Mouse (Mus musculus): Measurements from ENCODE around the gene Bod1. TPM values are rescaled to one million over a fixed set of nuclear protein-coding genes. Genes with fewer than 3 reads are reported as not detected.

Bod1 gene
- 68.8 and 73.1 TPM in 2 replicates for polyA plus RNA-seq (2015; fragmentation: Nextera tagmentation; extraction: Ambion mirVana)

DNA sequence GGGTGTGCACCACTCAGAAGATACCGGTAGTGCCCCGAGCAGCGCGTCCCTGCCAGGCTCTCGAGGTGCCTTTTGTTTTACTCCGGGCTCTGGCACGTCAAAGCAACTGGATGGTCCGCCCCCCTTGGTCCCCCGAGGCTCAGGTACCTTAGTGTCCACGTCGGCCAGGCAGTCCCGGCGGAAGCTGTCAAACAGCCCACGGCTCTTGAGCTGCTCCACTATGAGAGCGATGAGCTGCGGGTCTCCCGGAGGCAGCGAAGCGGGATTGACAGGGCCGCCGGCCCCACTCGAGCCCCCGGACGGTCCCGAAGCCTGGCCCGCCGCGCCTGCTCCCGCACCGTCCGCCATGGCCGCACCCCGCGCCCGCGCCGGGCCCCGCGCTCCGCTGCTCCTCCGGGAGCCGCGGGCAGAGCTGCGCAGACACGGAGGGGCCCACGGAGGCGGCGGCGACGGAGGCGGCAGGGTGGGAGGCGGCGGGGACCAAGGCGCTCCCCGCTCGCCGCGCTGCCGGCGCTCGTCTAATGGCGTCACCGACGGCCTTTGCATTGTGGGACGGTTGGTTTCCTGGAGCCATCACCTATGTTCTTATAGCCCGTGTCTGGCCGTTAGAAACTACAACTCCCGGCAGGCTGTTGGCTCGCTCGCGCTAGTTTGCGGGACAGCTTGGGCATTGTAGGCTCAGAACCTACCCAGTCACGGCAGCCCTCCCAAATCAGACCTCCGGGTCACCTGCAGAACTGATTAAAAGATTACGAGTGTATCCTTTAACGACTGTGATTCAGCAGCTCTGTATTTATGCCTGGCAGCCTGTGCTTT, at the start of gene Bod1:
Gene Bod1 (minus strand): TSS at position 532 of the 816 bp plus-strand sequence.
- peak; percentile 99 for ATAC-seq (ENCODE audit: low read depth)
- Histone ChIP-seq H3K27me3 (ENCODE audit: control insufficient read depth, insufficient read depth, low read depth, low read length) (no peaks in the 10 kb centered on the region), H3K4me1 (replicated peaks; ENCODE audit: control insufficient read depth, insufficient read depth, low read length) (peaks cover 10% of the 10 kb centered on the region), H3K4me3 (ENCODE audit: low read length) (peak within 1 kb of the TSS; percentile 95), H3K9me3 (ENCODE audit: control insufficient read depth, low read length) (no peaks in the 10 kb centered on the region), H3K36me3 (ENCODE audit: control insufficient read depth, insufficient read depth, low read length) (peaks cover 12% of the 10 kb centered on the region), H3K4me2 (ENCODE audit: low read depth, low read length) (peak within 1 kb of the TSS; percentile 70), H3K9ac (ENCODE audit: low read length) (peak within 1 kb of the TSS; percentile 95), H3K27ac (ENCODE audit: low read length) (peak within 1 kb of the TSS; percentile 22; the same call in 1 of the 2 replicates)
- under 1% methylated on average over 64 of the region's 76 CpGs for WGBS

DNA sequence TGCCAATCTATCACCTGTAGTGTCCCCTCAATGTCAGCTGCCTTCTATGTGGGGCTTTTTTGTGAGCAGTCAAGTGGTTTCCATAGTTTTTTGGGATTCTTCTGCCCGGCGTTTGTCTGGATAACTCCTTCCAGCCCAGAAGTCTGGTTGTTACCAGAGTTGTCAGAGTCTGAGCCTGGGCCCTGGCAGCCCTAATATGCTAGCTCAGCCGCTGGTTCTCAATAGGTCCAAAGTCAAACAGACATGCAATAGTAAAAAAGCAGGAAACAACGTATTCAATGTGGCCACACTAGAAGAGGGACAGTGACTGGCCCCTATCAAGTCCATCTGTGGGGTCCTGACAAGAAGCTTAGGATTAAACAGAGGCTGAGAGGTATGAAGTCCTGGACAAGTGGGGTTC, 47.4 kb upstream of the Bod1 start:
- no peak for ATAC-seq (ENCODE audit: low read depth)
- H3K27ac ChIP-seq (ENCODE audit: low read length), result no peak overlapping the region
- no peak overlapping the region for H3K9ac ChIP-seq (ENCODE audit: low read length)
- WGBS, result 75% methylated on average over 4 of the region's 4 CpGs
- no peak overlapping the region for H3K4me2 ChIP-seq (ENCODE audit: low read depth, low read length)
- no peaks in the 10 kb centered on the region for H3K27me3 ChIP-seq (ENCODE audit: control insufficient read depth, insufficient read depth, low read depth, low read length)
- no peaks in the 10 kb centered on the region for H3K36me3 ChIP-seq (ENCODE audit: control insufficient read depth, insufficient read depth, low read length)
- no peak overlapping the region for H3K4me3 ChIP-seq (ENCODE audit: low read length)
- H3K4me1 ChIP-seq (replicated peaks; ENCODE audit: control insufficient read depth, insufficient read depth, low read length), result peaks cover 3% of the 10 kb centered on the region
- no peaks in the 10 kb centered on the region for H3K9me3 ChIP-seq (ENCODE audit: control insufficient read depth, low read length)

DNA sequence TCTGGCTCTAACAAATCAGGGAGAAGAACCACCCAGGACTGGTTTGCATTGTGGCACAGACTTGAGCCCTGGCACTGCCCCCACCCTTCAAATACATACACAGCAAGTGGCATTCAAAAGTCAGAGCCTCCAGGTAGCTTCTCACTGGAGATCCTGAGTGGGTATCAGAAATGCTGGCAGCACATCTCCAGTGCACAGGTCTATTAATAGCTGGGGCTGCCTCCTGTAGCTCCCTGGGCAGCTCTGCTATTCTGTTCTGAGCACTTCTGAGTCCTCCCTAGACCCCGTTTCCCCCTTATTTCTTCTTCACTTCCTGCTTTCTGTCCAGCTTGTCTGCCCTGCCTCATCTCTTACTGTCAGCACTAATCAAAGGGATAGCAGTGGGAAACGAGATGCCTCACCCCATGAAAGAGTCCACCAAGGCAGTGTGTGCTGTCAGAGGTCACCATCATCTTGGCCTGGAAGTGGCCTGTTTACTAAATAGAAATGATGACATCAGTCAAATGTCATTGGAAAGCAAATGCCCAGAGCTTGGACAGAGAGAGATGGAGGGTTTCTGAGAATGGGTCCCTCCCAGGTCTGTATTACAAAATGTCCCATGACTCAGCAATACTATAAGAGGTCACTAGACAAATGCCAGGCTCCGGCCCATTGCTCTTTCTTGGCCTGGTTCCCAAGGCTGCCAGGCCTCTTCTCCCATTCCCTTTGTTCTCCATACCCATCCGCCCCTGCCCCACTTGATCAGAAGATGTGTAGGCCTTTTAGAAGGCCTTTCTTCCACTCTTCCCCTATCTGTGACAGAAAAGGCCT, 46.4 kb upstream of the Bod1 start:
- H3K4me1 ChIP-seq (replicated peaks; ENCODE audit: control insufficient read depth, insufficient read depth, low read length), result peaks cover 13% of the 10 kb centered on the region
- H3K9ac ChIP-seq (ENCODE audit: low read length), result no peak overlapping the region
- H3K4me2 ChIP-seq (ENCODE audit: low read depth, low read length), result no peak overlapping the region
- H3K36me3 ChIP-seq (ENCODE audit: control insufficient read depth, insufficient read depth, low read length), result no peaks in the 10 kb centered on the region
- H3K27me3 ChIP-seq (ENCODE audit: control insufficient read depth, insufficient read depth, low read depth, low read length), result no peaks in the 10 kb centered on the region
- no peaks in the 10 kb centered on the region for H3K9me3 ChIP-seq (ENCODE audit: control insufficient read depth, low read length)
- 42% methylated on average over 4 of the region's 4 CpGs for WGBS
- no peak overlapping the region for H3K27ac ChIP-seq (ENCODE audit: low read length)
- no peak for ATAC-seq (ENCODE audit: low read depth)
- no peak overlapping the region for H3K4me3 ChIP-seq (ENCODE audit: low read length)

DNA sequence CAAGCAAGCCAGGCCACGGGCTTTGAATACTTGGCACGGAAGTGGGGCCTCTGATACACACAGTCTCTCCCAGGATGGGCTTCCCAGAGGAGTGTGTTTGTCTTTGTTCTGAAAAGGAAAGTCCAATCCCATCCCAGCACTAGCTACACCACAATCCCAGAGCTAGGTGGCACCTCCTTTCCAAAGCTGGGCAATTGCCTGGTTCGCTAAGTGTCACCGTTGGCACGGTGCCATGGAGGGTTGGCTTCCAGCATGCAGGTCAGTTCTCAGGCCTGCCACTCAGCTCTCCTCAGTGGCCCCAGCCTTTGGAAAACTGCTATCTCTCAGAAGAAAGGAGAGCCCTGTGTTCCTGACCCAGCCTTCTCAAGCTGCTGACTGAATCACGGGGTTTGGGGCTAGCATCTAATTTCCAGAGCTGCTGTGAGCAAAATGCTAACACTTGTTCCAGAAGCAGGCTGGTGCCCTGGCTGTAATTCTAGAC, 42.0 kb upstream of the Bod1 start:
- peak overlapping the region; percentile 33; the same call in 1 of the 2 replicates for H3K9ac ChIP-seq (ENCODE audit: low read length)
- no peaks in the 10 kb centered on the region for H3K36me3 ChIP-seq (ENCODE audit: control insufficient read depth, insufficient read depth, low read length)
- no peak overlapping the region for H3K4me3 ChIP-seq (ENCODE audit: low read length)
- peak; percentile 87 for ATAC-seq (ENCODE audit: low read depth)
- no peaks in the 10 kb centered on the region for H3K9me3 ChIP-seq (ENCODE audit: control insufficient read depth, low read length)
- H3K27ac ChIP-seq (ENCODE audit: low read length), result peak overlapping the region; percentile 79
- H3K4me2 ChIP-seq (ENCODE audit: low read depth, low read length), result no peak overlapping the region
- WGBS, result 24% methylated on average over 6 of the region's 6 CpGs
- H3K4me1 ChIP-seq (replicated peaks; ENCODE audit: control insufficient read depth, insufficient read depth, low read length), result peaks cover 14% of the 10 kb centered on the region
- no peaks in the 10 kb centered on the region for H3K27me3 ChIP-seq (ENCODE audit: control insufficient read depth, insufficient read depth, low read depth, low read length)

DNA sequence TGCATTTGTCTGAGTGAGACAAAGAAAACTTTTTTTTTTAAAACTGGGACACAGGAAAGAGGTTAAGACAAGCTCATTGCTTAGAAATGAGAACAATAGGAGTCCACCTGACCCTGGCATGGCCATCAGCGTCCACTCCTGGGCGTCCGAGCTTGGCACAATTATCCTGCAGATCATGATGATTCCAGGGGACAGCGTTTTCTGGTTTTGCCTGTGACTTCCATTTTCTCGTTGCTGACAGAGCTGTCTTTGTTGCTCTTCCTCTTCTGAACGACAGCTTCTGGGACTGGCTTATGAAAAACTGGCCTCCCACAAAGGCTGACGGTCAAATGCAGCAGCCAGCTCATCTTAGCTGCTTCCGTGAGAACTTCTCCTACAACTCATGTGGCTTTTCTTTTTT, 41.4 kb upstream of the Bod1 start:
- Histone ChIP-seq H3K27ac (ENCODE audit: low read length) (peak overlapping the region; percentile 79), H3K4me2 (ENCODE audit: low read depth, low read length) (no peak overlapping the region), H3K36me3 (ENCODE audit: control insufficient read depth, insufficient read depth, low read length) (no peaks in the 10 kb centered on the region), H3K27me3 (ENCODE audit: control insufficient read depth, insufficient read depth, low read depth, low read length) (no peaks in the 10 kb centered on the region), H3K4me1 (replicated peaks; ENCODE audit: control insufficient read depth, insufficient read depth, low read length) (peaks cover 14% of the 10 kb centered on the region), H3K4me3 (ENCODE audit: low read length) (no peak overlapping the region), H3K9ac (ENCODE audit: low read length) (no peak overlapping the region), H3K9me3 (ENCODE audit: control insufficient read depth, low read length) (no peaks in the 10 kb centered on the region)
- no peak for ATAC-seq (ENCODE audit: low read depth)
- 65% methylated on average over 8 of the region's 8 CpGs for WGBS

DNA sequence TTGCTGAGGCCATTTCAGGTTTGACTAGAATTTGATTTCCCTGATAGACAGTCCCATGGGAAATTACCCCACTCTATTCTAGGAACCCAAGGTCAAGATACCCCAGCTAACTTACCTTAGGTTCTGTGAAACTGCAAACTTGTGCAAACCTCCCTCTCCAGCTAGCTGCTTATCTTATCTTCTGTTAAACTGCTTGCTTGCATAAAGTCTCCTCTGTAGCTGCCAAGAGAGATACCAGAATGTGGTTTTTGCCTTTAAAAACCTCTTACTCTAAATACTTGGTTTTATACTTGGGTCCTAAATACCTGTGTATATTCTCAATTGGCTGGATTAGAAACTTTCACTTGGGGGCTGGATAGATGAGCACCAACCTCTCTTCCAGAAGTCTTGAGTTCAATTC, 36.1 kb upstream of the Bod1 start:
- no peak overlapping the region for H3K4me3 ChIP-seq (ENCODE audit: low read length)
- H3K36me3 ChIP-seq (ENCODE audit: control insufficient read depth, insufficient read depth, low read length), result no peaks in the 10 kb centered on the region
- H3K9me3 ChIP-seq (ENCODE audit: control insufficient read depth, low read length), result peaks cover 6% of the 10 kb centered on the region
- no peak for ATAC-seq (ENCODE audit: low read depth)
- no peak overlapping the region for H3K27ac ChIP-seq (ENCODE audit: low read length)
- no peak overlapping the region for H3K9ac ChIP-seq (ENCODE audit: low read length)
- H3K27me3 ChIP-seq (ENCODE audit: control insufficient read depth, insufficient read depth, low read depth, low read length), result no peaks in the 10 kb centered on the region
- no peak overlapping the region for H3K4me2 ChIP-seq (ENCODE audit: low read depth, low read length)
- no peaks in the 10 kb centered on the region; the same call in 1 of the 2 replicates for H3K4me1 ChIP-seq (replicated peaks; ENCODE audit: control insufficient read depth, insufficient read depth, low read length)

DNA sequence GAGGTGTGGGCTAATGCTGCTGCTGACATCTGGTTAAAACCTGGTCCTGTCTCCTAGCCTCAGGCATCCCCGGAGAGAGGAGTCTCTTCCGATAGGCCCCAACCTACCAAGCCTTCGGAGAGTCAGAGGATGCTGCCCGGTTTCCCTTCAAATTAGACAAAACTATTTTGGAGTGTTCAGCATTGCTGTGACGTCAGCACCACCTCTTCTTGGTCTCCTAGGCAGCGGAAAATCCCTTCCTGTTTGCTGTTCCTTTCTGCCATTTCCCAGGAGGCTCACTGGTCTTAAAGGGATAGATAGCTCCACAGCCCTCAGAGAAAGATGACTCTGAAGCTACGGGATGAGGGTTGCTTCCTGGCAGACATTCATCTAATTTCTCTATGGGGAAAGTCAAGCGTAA, 31.5 kb upstream of the Bod1 start:
- H3K4me1 ChIP-seq (replicated peaks; ENCODE audit: control insufficient read depth, insufficient read depth, low read length), result no peaks in the 10 kb centered on the region
- H3K27ac ChIP-seq (ENCODE audit: low read length), result no peak overlapping the region
- no peak overlapping the region for H3K4me3 ChIP-seq (ENCODE audit: low read length)
- H3K9me3 ChIP-seq (ENCODE audit: control insufficient read depth, low read length), result peaks cover 6% of the 10 kb centered on the region
- H3K9ac ChIP-seq (ENCODE audit: low read length), result no peak overlapping the region
- no peak overlapping the region for H3K4me2 ChIP-seq (ENCODE audit: low read depth, low read length)
- no peak for ATAC-seq (ENCODE audit: low read depth)
- no peaks in the 10 kb centered on the region for H3K27me3 ChIP-seq (ENCODE audit: control insufficient read depth, insufficient read depth, low read depth, low read length)
- 59% methylated on average over 8 of the region's 8 CpGs for WGBS
- H3K36me3 ChIP-seq (ENCODE audit: control insufficient read depth, insufficient read depth, low read length), result no peaks in the 10 kb centered on the region

DNA sequence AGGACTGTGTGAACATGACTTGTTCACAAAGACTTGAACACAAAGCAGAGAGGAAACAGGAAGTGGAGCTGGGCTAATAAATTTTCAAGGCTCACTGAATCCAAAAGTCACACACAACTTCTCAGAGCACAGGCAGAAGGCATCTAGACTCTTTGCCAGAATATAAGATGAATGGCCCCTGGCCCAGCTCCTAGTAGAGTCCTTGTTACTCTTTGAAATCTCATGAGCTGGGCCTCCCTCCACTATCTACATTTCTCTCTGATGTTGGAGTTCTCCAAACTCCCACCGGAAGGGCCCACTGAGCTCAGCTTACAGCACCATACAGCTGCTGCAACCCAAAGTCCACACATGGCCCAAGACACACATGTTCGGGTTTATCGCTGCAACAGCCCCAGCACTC, 30.2 kb upstream of the Bod1 start:
- Histone ChIP-seq H3K27me3 (ENCODE audit: control insufficient read depth, insufficient read depth, low read depth, low read length) (no peaks in the 10 kb centered on the region), H3K4me3 (ENCODE audit: low read length) (no peak overlapping the region), H3K4me2 (ENCODE audit: low read depth, low read length) (no peak overlapping the region), H3K36me3 (ENCODE audit: control insufficient read depth, insufficient read depth, low read length) (no peaks in the 10 kb centered on the region), H3K4me1 (replicated peaks; ENCODE audit: control insufficient read depth, insufficient read depth, low read length) (no peaks in the 10 kb centered on the region), H3K9ac (ENCODE audit: low read length) (no peak overlapping the region), H3K9me3 (ENCODE audit: control insufficient read depth, low read length) (no peaks in the 10 kb centered on the region), H3K27ac (ENCODE audit: low read length) (no peak overlapping the region)
- 73% methylated on average over 3 of the region's 3 CpGs for WGBS
- ATAC-seq (ENCODE audit: low read depth), result peak; percentile 17; the same call in 1 of the 2 replicates

DNA sequence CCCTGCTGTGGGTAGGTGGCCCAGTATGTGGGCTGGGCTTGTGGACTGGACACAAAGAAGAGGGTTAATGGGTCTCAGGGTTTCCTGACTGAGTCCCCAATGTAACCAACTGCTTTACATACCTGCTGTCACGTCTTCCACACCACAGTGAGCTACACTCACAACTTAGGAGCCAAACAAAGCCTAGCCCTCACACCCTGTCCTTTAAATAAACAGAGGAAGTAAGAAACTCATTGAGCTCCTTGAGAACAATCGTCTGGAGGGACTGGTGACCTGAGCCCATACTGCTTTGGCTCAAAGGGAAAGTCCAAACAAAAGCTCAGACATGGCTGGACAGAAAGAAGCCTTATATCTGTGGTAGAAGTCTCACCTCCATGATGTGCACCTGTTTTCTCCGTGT, 27.8 kb upstream of the Bod1 start:
- peak; percentile 70 for ATAC-seq (ENCODE audit: low read depth)
- Histone ChIP-seq H3K4me2 (ENCODE audit: low read depth, low read length) (no peak overlapping the region), H3K27ac (ENCODE audit: low read length) (no peak overlapping the region), H3K4me1 (replicated peaks; ENCODE audit: control insufficient read depth, insufficient read depth, low read length) (no peaks in the 10 kb centered on the region), H3K27me3 (ENCODE audit: control insufficient read depth, insufficient read depth, low read depth, low read length) (no peaks in the 10 kb centered on the region), H3K4me3 (ENCODE audit: low read length) (no peak overlapping the region), H3K36me3 (ENCODE audit: control insufficient read depth, insufficient read depth, low read length) (no peaks in the 10 kb centered on the region), H3K9me3 (ENCODE audit: control insufficient read depth, low read length) (no peaks in the 10 kb centered on the region), H3K9ac (ENCODE audit: low read length) (no peak overlapping the region)
- 32% methylated on average over 3 of the region's 3 CpGs for WGBS
